Mouse (Mus musculus) lung, postnatal 0 days (tissue): ENCODE measurements at regions not wholly inside any gene's neighbourhood (a gene's known extent, or its start where the extent isn't known, plus 50 kb on each side); places are given as distances from the start of the nearest gene placed in this dataset.

Experiments used
- ATAC-seq: fragments of 200-750 bp; cut with Nextera tagmentation; 2 replicates; pipeline ENCODE4 v1.8.0; 2017; ENCODE audit warnings: moderate library complexity
- DNase-seq: peaks from one replicate; pipeline ENCODE4 v3.0.0-alpha.2; 2016; ENCODE audit warnings: low spot score
- H3K27ac ChIP-seq: fragments of 300-500 bp; sonication (generic); 2 replicates; pipeline ENCODE4 v1.5.1; 2014; ENCODE audit warnings: antibody characterized with exemption, mild to moderate bottlenecking, low read length, mixed read lengths
- H3K27me3 ChIP-seq: fragments of 300-500 bp; sonication (generic); replicated peaks from 2 replicates; pipeline ENCODE4 v1.6.1; 2014; ENCODE audit warnings: low read length, mixed read lengths; ENCODE audit not compliant: insufficient read depth
- H3K36me3 ChIP-seq: fragments of 300-500 bp; sonication (generic); 2 replicates; pipeline ENCODE4 v1.6.1; 2014; ENCODE audit warnings: low read length, mixed read lengths; ENCODE audit not compliant: insufficient read depth
- H3K4me1 ChIP-seq: fragments of 300-500 bp; sonication (generic); 2 replicates; pipeline ENCODE4 v1.6.1; 2014; ENCODE audit warnings: antibody characterized with exemption, low read depth, low read length, mixed read lengths; ENCODE audit not compliant: insufficient read depth
- H3K4me2 ChIP-seq: fragments of 300-500 bp; sonication (generic); replicated peaks from 2 replicates; pipeline ENCODE4 v1.6.1; 2014; ENCODE audit warnings: low read depth, mild to moderate bottlenecking, low read length, moderate library complexity, mixed read lengths
- H3K4me3 ChIP-seq: fragments of 300-500 bp; sonication (generic); 2 replicates; pipeline ENCODE4 v1.5.1; 2014; ENCODE audit warnings: low read depth, low read length
- H3K9ac ChIP-seq: fragments of 300-500 bp; sonication (generic); replicated peaks from 2 replicates; pipeline ENCODE4 v1.6.1; 2014; ENCODE audit warnings: low read depth, mild to moderate bottlenecking
- H3K9me3 ChIP-seq: fragments of 300-500 bp; sonication (generic); 2 replicates; pipeline ENCODE4 v1.6.1; 2016; ENCODE audit warnings: low read length, mixed read lengths
- CTCF ChIP-seq: IDR thresholded peaks from 2 replicates; pipeline ENCODE4 v1.5.1; 2016; ENCODE audit warnings: antibody characterized with exemption, mild to moderate bottlenecking
- EP300 ChIP-seq: IDR thresholded peaks from 2 replicates; pipeline ENCODE4 v1.6.1; 2016; ENCODE audit warnings: antibody characterized with exemption, mild to moderate bottlenecking, control low read depth
- WGBS: fragments of 180-500 bp; shearing (Covaris S2); extraction: QIAGEN DNeasy Blood & Tissue Kit; methylation state at CpG from one replicate; pipeline ENCODE4 v1.1.7; 2014; 5-methylcytosine and 5-hydroxymethylcytosine counted together

DNA sequence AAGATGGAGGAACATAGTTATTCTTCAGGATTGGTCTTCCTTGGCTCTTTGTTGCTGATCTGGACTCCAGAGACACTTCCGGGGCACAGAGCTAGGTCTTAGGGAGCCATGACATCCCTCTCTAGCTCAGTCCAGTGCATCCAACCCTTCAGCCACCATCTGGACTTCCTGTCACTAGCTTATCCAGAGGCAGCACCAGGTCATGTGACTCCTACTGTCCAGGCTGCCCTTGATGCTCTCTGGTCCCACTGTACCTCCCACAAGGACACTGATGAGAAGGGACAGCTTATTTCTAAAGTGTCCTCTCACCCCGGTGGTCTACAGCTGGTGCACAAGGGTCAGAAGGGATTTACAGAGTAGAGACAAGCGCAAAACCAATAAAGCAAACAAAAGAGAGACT is 400.7 kb upstream of the Kcnab2 start:
- H3K36me3 ChIP-seq, result no peaks in the 10 kb centered on the region
- no peak for ATAC-seq
- no peak overlapping the region for H3K4me2 ChIP-seq
- 73% methylated on average over 3 of the region's 3 CpGs for WGBS
- H3K9me3 ChIP-seq, result no peaks in the 10 kb centered on the region
- no peaks in the 10 kb centered on the region for H3K27me3 ChIP-seq
- no peak overlapping the region for H3K9ac ChIP-seq
- no peak for DNase-seq
- H3K4me3 ChIP-seq, result no peak overlapping the region
- no peaks in the 10 kb centered on the region for H3K4me1 ChIP-seq
- TF ChIP-seq CTCF (no peak), EP300 (no peak)
- H3K27ac ChIP-seq, result no peak overlapping the region

GRCm38 (mm10) chr4:152870046-152870445 is 392.4 kb upstream of the Kcnab2 start:
- H3K36me3 ChIP-seq, result no peaks in the 10 kb centered on the region
- DNase-seq, result no peak
- no peak for ATAC-seq
- H3K4me3 ChIP-seq, result no peak overlapping the region
- H3K27me3 ChIP-seq, result no peaks in the 10 kb centered on the region
- 69% methylated on average over 5 of the region's 5 CpGs for WGBS
- H3K27ac ChIP-seq, result no peak overlapping the region
- TF ChIP-seq EP300 (no peak), CTCF (no peak)
- no peaks in the 10 kb centered on the region for H3K4me1 ChIP-seq
- H3K4me2 ChIP-seq, result no peak overlapping the region
- no peak overlapping the region for H3K9ac ChIP-seq
- no peaks in the 10 kb centered on the region for H3K9me3 ChIP-seq

GRCm38 (mm10) chr4:152865894-152866293 is 388.2 kb upstream of the Kcnab2 start:
- H3K4me1 ChIP-seq, result no peaks in the 10 kb centered on the region
- H3K9me3 ChIP-seq, result no peaks in the 10 kb centered on the region
- no peak overlapping the region for H3K9ac ChIP-seq
- DNase-seq, result no peak
- no peak overlapping the region for H3K27ac ChIP-seq
- no peaks in the 10 kb centered on the region for H3K36me3 ChIP-seq
- H3K4me3 ChIP-seq, result no peak overlapping the region
- ATAC-seq, result no peak
- H3K4me2 ChIP-seq, result no peak overlapping the region
- WGBS, result 94% methylated on average over 8 of the region's 8 CpGs
- H3K27me3 ChIP-seq, result no peaks in the 10 kb centered on the region
- TF ChIP-seq CTCF (no peak), EP300 (no peak)

- Histone ChIP-seq H3K27ac (no peak overlapping the region), H3K9ac (no peak overlapping the region), H3K36me3 (no peaks in the 10 kb centered on the region), H3K4me2 (no peak overlapping the region), H3K27me3 (no peaks in the 10 kb centered on the region), H3K4me1 (no peaks in the 10 kb centered on the region), H3K9me3 (no peaks in the 10 kb centered on the region), H3K4me3 (no peak overlapping the region)
- WGBS, result 50% methylated on average over 11 of the region's 11 CpGs
- ATAC-seq, result no peak
- no peak for TF ChIP-seq EP300
- TF ChIP-seq CTCF, result no peak
- DNase-seq, result no peak
These were observed 385.3 kb upstream of the Kcnab2 start for GRCm38 (mm10) chr4:152862818-152863614.

DNA sequence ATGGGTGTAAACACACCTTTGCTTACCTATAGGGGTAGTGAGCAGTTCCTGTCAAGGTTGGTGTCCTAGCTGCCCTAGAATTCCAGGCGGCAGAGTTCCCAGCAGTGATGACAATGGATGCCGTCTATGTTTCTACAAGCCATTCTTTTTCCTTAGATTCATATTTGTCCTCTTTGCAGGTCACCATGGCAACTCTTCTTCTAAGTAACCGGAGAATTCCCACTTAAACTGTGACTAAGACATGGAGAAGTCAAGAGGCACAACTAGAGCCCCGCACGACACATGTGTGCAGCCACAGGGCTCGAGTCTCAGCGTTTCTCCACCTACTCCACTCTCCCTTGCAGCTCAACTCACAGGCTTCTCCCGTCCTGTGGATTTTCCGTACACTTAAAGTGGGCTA is 381.5 kb upstream of the Kcnab2 start:
- no peak for TF ChIP-seq EP300
- no peak for TF ChIP-seq CTCF
- Histone ChIP-seq H3K4me3 (no peak overlapping the region), H3K4me2 (no peak overlapping the region), H3K27me3 (no peaks in the 10 kb centered on the region), H3K4me1 (no peaks in the 10 kb centered on the region), H3K9ac (no peak overlapping the region), H3K36me3 (no peaks in the 10 kb centered on the region), H3K9me3 (no peaks in the 10 kb centered on the region), H3K27ac (no peak overlapping the region)
- WGBS, result 64% methylated on average over 9 of the region's 9 CpGs
- DNase-seq (no peak), ATAC-seq (no peak)

DNA sequence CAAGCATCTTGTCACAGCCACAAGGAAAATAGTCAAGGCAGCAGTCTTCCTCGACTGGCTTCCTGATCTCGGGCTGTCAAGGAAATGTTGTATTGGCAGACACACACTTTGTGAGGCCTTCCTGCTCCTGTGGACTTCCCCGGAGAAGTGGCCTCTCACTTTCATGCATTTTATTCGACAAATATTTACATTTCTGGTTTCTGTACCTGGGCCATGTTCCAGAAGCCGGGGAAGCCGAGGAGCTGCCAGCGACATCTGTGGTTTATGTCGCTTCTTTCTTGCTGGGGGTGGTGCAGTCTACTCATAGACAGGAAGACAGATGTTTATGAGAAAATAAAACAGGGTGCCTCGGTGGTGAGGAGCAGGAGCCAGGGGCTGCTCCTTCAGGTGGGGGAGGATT is 372.5 kb upstream of the Kcnab2 start:
- ATAC-seq, result no peak; the same call in 1 of the 2 replicates
- no peak overlapping the region for H3K4me3 ChIP-seq
- peak; percentile 7 for DNase-seq
- WGBS, result 13% methylated on average over 9 of the region's 9 CpGs
- H3K27me3 ChIP-seq, result no peaks in the 10 kb centered on the region
- H3K27ac ChIP-seq, result no peak overlapping the region
- no peaks in the 10 kb centered on the region for H3K4me1 ChIP-seq
- H3K9ac ChIP-seq, result no peak overlapping the region
- H3K36me3 ChIP-seq, result no peaks in the 10 kb centered on the region
- H3K4me2 ChIP-seq, result no peak overlapping the region
- no peaks in the 10 kb centered on the region for H3K9me3 ChIP-seq
- TF ChIP-seq CTCF (no peak), EP300 (no peak)

- Histone ChIP-seq H3K4me3 (no peak overlapping the region), H3K9ac (no peak overlapping the region), H3K36me3 (no peaks in the 10 kb centered on the region), H3K9me3 (no peaks in the 10 kb centered on the region), H3K27me3 (no peaks in the 10 kb centered on the region), H3K4me1 (no peaks in the 10 kb centered on the region), H3K27ac (no peak overlapping the region), H3K4me2 (no peak overlapping the region)
- WGBS, result 63% methylated on average over 8 of the region's 8 CpGs
- TF ChIP-seq EP300, result no peak
- no peak for TF ChIP-seq CTCF
- DNase-seq (no peak), ATAC-seq (no peak)
These were observed 358.4 kb upstream of the Kcnab2 start for GRCm38 (mm10) chr4:152836080-152836479.
